Mouse (Mus musculus): ENCODE results near the gene Ttc9c. TPM values are rescaled to one million over a fixed set of nuclear protein-coding genes. Genes with fewer than 3 reads are reported as not detected.

Ttc9c gene
- polyA plus RNA-seq, 1 experiment from 2014 or later: 47.0 TPM

- DNase-seq (ENCODE audit: low spot score): peak; percentile 95
- ATAC-seq (ENCODE audit: low FRiP score): peak; percentile 97
- Histone ChIP-seq H3K4me3 (ENCODE audit: low read depth, low read length) (peak within 1 kb of the TSS; percentile 99), H3K27ac (ENCODE audit: low read depth, low read length) (peak within 1 kb of the TSS; percentile 98), H3K9me3 (ENCODE audit: control insufficient read depth, low read length) (no peaks in the 10 kb centered on the region), H3K27me3 (ENCODE audit: control insufficient read depth, insufficient read depth, low read length) (no peaks in the 10 kb centered on the region), H3K9ac (ENCODE audit: low read depth, low read length) (peak within 1 kb of the TSS; percentile 98), H3K4me1 (replicated peaks; ENCODE audit: control insufficient read depth, insufficient read depth, low read length) (peaks cover 9% of the 10 kb centered on the region), H3K36me3 (ENCODE audit: control insufficient read depth, insufficient read depth, low read length) (0 out of 2 replicates have a peak, but pooled peaks cover 3% of the 10 kb centered on the region), H3K4me2 (replicated peaks; ENCODE audit: low read depth, low read length) (peak within 1 kb of the TSS; percentile 77)
- under 1% methylated on average over 69 of the region's 83 CpGs for WGBS
Observed at GRCm38 (mm10) chr19:8819596-8820423, 677 bp upstream of the Ttc9c start, which contains the start of gene Hnrnpul2. Gene Hnrnpul2 (plus strand): TSS chr19:8820010.

GRCm38 (mm10) chr19:8818301-8818798 is 783 bp downstream of the Ttc9c start:
- Histone ChIP-seq H3K9me3 (ENCODE audit: control insufficient read depth, low read length) (no peaks in the 10 kb centered on the region), H3K4me3 (ENCODE audit: low read depth, low read length) (peak overlapping the region; percentile 99), H3K36me3 (ENCODE audit: control insufficient read depth, insufficient read depth, low read length) (peaks cover 4% of the 10 kb centered on the region; the same call in 1 of the 2 replicates), H3K4me2 (replicated peaks; ENCODE audit: low read depth, low read length) (peak overlapping the region; percentile 77), H3K27me3 (ENCODE audit: control insufficient read depth, insufficient read depth, low read length) (no peaks in the 10 kb centered on the region), H3K9ac (ENCODE audit: low read depth, low read length) (peak overlapping the region; percentile 71), H3K27ac (ENCODE audit: low read depth, low read length) (peak overlapping the region; percentile 98), H3K4me1 (replicated peaks; ENCODE audit: control insufficient read depth, insufficient read depth, low read length) (peaks cover 9% of the 10 kb centered on the region)
- WGBS: 38% methylated on average over 14 of the region's 14 CpGs
- DNase-seq (ENCODE audit: low spot score): no peak
- ATAC-seq (ENCODE audit: low FRiP score): no peak

GRCm38 (mm10) chr19:8817001-8817400 is 2.1 kb downstream of the Ttc9c start:
- Histone ChIP-seq H3K27ac (ENCODE audit: low read depth, low read length) (no peak overlapping the region), H3K4me1 (replicated peaks; ENCODE audit: control insufficient read depth, insufficient read depth, low read length) (peaks cover 9% of the 10 kb centered on the region; the same call in 1 of the 2 replicates), H3K9ac (ENCODE audit: low read depth, low read length) (no peak overlapping the region; the same call in 1 of the 2 replicates), H3K4me2 (replicated peaks; ENCODE audit: low read depth, low read length) (peak overlapping the region; percentile 15; the same call in 1 of the 2 replicates), H3K4me3 (ENCODE audit: low read depth, low read length) (no peak overlapping the region), H3K27me3 (ENCODE audit: control insufficient read depth, insufficient read depth, low read length) (no peaks in the 10 kb centered on the region), H3K36me3 (ENCODE audit: control insufficient read depth, insufficient read depth, low read length) (peaks cover 4% of the 10 kb centered on the region; the same call in 1 of the 2 replicates), H3K9me3 (ENCODE audit: control insufficient read depth, low read length) (no peaks in the 10 kb centered on the region)
- no peak for DNase-seq (ENCODE audit: low spot score)
- 87% methylated on average over 3 of the region's 3 CpGs for WGBS
- no peak for ATAC-seq (ENCODE audit: low FRiP score)

- no peak overlapping the region for H3K4me2 ChIP-seq (replicated peaks; ENCODE audit: low read depth, low read length)
- no peak overlapping the region for H3K4me3 ChIP-seq (ENCODE audit: low read depth, low read length)
- H3K27ac ChIP-seq (ENCODE audit: low read depth, low read length): no peak overlapping the region
- H3K4me1 ChIP-seq (replicated peaks; ENCODE audit: control insufficient read depth, insufficient read depth, low read length): peaks cover 9% of the 10 kb centered on the region; the same call in 1 of the 2 replicates
- no peaks in the 10 kb centered on the region for H3K9me3 ChIP-seq (ENCODE audit: control insufficient read depth, low read length)
- no peak for ATAC-seq (ENCODE audit: low FRiP score)
- H3K9ac ChIP-seq (ENCODE audit: low read depth, low read length): no peak overlapping the region
- WGBS: 88% methylated on average over 11 of the region's 11 CpGs
- H3K36me3 ChIP-seq (ENCODE audit: control insufficient read depth, insufficient read depth, low read length): peaks cover 9% of the 10 kb centered on the region; the same call in 1 of the 2 replicates
- DNase-seq (ENCODE audit: low spot score): no peak
- H3K27me3 ChIP-seq (ENCODE audit: control insufficient read depth, insufficient read depth, low read length): no peaks in the 10 kb centered on the region
Observed at GRCm38 (mm10) chr19:8815812-8816211, 3.3 kb downstream of the Ttc9c start.

- 95% methylated on average over 5 of the region's 5 CpGs for WGBS
- no peak overlapping the region for H3K9ac ChIP-seq (ENCODE audit: low read depth, low read length)
- H3K36me3 ChIP-seq (ENCODE audit: control insufficient read depth, insufficient read depth, low read length): 0 out of 2 replicates have a peak, but pooled peaks cover 7% of the 10 kb centered on the region
- H3K4me1 ChIP-seq (replicated peaks; ENCODE audit: control insufficient read depth, insufficient read depth, low read length): no peaks in the 10 kb centered on the region
- DNase-seq (ENCODE audit: low spot score): no peak
- H3K27me3 ChIP-seq (ENCODE audit: control insufficient read depth, insufficient read depth, low read length): no peaks in the 10 kb centered on the region
- no peak overlapping the region for H3K4me3 ChIP-seq (ENCODE audit: low read depth, low read length)
- no peaks in the 10 kb centered on the region for H3K9me3 ChIP-seq (ENCODE audit: control insufficient read depth, low read length)
- H3K4me2 ChIP-seq (replicated peaks; ENCODE audit: low read depth, low read length): no peak overlapping the region
- ATAC-seq (ENCODE audit: low FRiP score): no peak
- H3K27ac ChIP-seq (ENCODE audit: low read depth, low read length): no peak overlapping the region
Observed at GRCm38 (mm10) chr19:8806810-8807209, 12.3 kb downstream of the Ttc9c start.

- DNase-seq (ENCODE audit: low spot score) (no peak), ATAC-seq (ENCODE audit: low FRiP score) (no peak)
- H3K4me2 ChIP-seq (replicated peaks; ENCODE audit: low read depth, low read length): no peak overlapping the region
- H3K27me3 ChIP-seq (ENCODE audit: control insufficient read depth, insufficient read depth, low read length): no peaks in the 10 kb centered on the region
- no peak overlapping the region for H3K9ac ChIP-seq (ENCODE audit: low read depth, low read length)
- WGBS: 95% methylated on average over 11 of the region's 11 CpGs
- no peak overlapping the region for H3K27ac ChIP-seq (ENCODE audit: low read depth, low read length)
- no peaks in the 10 kb centered on the region for H3K9me3 ChIP-seq (ENCODE audit: control insufficient read depth, low read length)
- H3K4me3 ChIP-seq (ENCODE audit: low read depth, low read length): no peak overlapping the region
- no peaks in the 10 kb centered on the region for H3K4me1 ChIP-seq (replicated peaks; ENCODE audit: control insufficient read depth, insufficient read depth, low read length)
- no peaks in the 10 kb centered on the region for H3K36me3 ChIP-seq (ENCODE audit: control insufficient read depth, insufficient read depth, low read length)
Observed at GRCm38 (mm10) chr19:8803879-8804660, 15.1 kb downstream of the Ttc9c start.

- H3K27ac ChIP-seq (ENCODE audit: low read depth, low read length): no peak overlapping the region
- no peaks in the 10 kb centered on the region for H3K36me3 ChIP-seq (ENCODE audit: control insufficient read depth, insufficient read depth, low read length)
- H3K4me3 ChIP-seq (ENCODE audit: low read depth, low read length): no peak overlapping the region
Observed at GRCm38 (mm10) chr19:8803204-8803780, 15.8 kb downstream of the Ttc9c start.

GRCm38 (mm10) chr19:8802130-8802821 is 16.9 kb downstream of the Ttc9c start, which contains the start of gene Zbtb3:
Gene Zbtb3 (plus strand): TSS chr19:8802555.
- Histone ChIP-seq H3K36me3 (ENCODE audit: control insufficient read depth, insufficient read depth, low read length) (no peaks in the 10 kb centered on the region), H3K4me3 (ENCODE audit: low read depth, low read length) (peak within 1 kb of the TSS; percentile 61), H3K27me3 (ENCODE audit: control insufficient read depth, insufficient read depth, low read length) (no peaks in the 10 kb centered on the region), H3K4me2 (replicated peaks; ENCODE audit: low read depth, low read length) (peak within 1 kb of the TSS; percentile 72), H3K9ac (ENCODE audit: low read depth, low read length) (peak within 1 kb of the TSS; percentile 58), H3K4me1 (replicated peaks; ENCODE audit: control insufficient read depth, insufficient read depth, low read length) (no peaks in the 10 kb centered on the region), H3K27ac (ENCODE audit: low read depth, low read length) (peak within 1 kb of the TSS; percentile 79), H3K9me3 (ENCODE audit: control insufficient read depth, low read length) (no peaks in the 10 kb centered on the region)
- WGBS: 1% methylated on average over 30 of the region's 30 CpGs
- ATAC-seq (ENCODE audit: low FRiP score) (peak; percentile 99), DNase-seq (ENCODE audit: low spot score) (peak; percentile 91)

More at GRCm38 (mm10) chr19:8803204-8803780, 15.8 kb downstream of the Ttc9c start:
- Histone ChIP-seq H3K9ac (ENCODE audit: low read depth, low read length) (no peak overlapping the region), H3K9me3 (ENCODE audit: control insufficient read depth, low read length) (no peaks in the 10 kb centered on the region), H3K27me3 (ENCODE audit: control insufficient read depth, insufficient read depth, low read length) (no peaks in the 10 kb centered on the region), H3K4me2 (replicated peaks; ENCODE audit: low read depth, low read length) (peak overlapping the region; percentile 45; the same call in 1 of the 2 replicates), H3K4me1 (replicated peaks; ENCODE audit: control insufficient read depth, insufficient read depth, low read length) (no peaks in the 10 kb centered on the region)
- WGBS: 94% methylated on average over 9 of the region's 9 CpGs
- DNase-seq (ENCODE audit: low spot score) (no peak), ATAC-seq (ENCODE audit: low FRiP score) (no peak)

All from hindbrain, embryonic 11.5 days (tissue).